Mouse (Mus musculus) ES-E14 (cell line): ENCODE results near the gene Vegfa.

Source experiments
- CHD2 ChIP-seq: IDR thresholded peaks from 2 replicates; pipeline ENCODE4 v1.6.1; 2014; ENCODE audit warnings: mild to moderate bottlenecking, low read depth, low read length, inconsistent platforms
- MAFK ChIP-seq: IDR thresholded peaks from 2 replicates; pipeline ENCODE4 v1.6.1; 2014; ENCODE audit warnings: mild to moderate bottlenecking, low read depth, low read length, inconsistent platforms; ENCODE audit not compliant: insufficient read depth
- ZC3H11A ChIP-seq: IDR thresholded peaks from 2 replicates; pipeline ENCODE4 v1.6.1; 2012; ENCODE audit warnings: low read depth, mild to moderate bottlenecking, inconsistent platforms, low read length, borderline replicate concordance
- ZNF384 ChIP-seq: IDR thresholded peaks from 2 replicates; pipeline ENCODE4 v1.6.1; 2012; ENCODE audit warnings: low read depth, low read length, inconsistent platforms

- no peak for TF ChIP-seq ZNF384
- TF ChIP-seq MAFK = no peak
- no peak for TF ChIP-seq CHD2
- TF ChIP-seq ZC3H11A = no peak
Observed at GRCm38 (mm10) chr17:46063974-46064312, 31.8 kb upstream of the Vegfa start.
